1 mouse cellular context compared by ENCODE assay signal in genomic region chr11:80168611-80169249, GRCm38 (mm10).
A peak's percentile ranks its signal among the peaks of the same experiment; 100 is the strongest.
TF ChIP-seq lines count a peak whose summit lies in the region.

No protein-coding gene starts in this region.

TF ChIP-seq in MEL, 35 proteins besides CTCF, POLR2A, EP300 and RAD21 (continued from another document):
- TF ChIP-seq BHLHE40 (IDR thresholded peaks at IDR 0.05; ENCODE audit: borderline replicate concordance, low read depth, low read length) = peak; percentile 35; the same call in 1 of the 2 replicates
